Mouse (Mus musculus) heart, postnatal 10 days (tissue): Measurements from ENCODE around the gene Rdh16f2. TPM values are rescaled to one million over a fixed set of nuclear protein-coding genes. Genes with fewer than 3 reads are reported as not detected.
A peak's percentile ranks its signal among the peaks of the same experiment; 100 is the strongest.
"Not testable (repeated sequence)": the region's sequence is repeated elsewhere in the genome, so short reads cannot be mapped to it uniquely, and the experiment has no call there.

ENCODE experiments used
- DNase-seq, 2 experiments: peaks; one replicate each; pipeline ENCODE4 v3.0.0; 2021
- intact Hi-C: fragments of 180-260 bp; cut with DNase I; formaldehyde crosslinking; loops from one replicate; pipeline ENCODE4 v1.15.1; 2025
- total RNA-seq, 2 experiments: library from RNA; stranded (reverse); gene quantifications; 2 replicates each; pipeline ENCODE4 v1.2.3; 2021

Gene Rdh16f2
- total RNA-seq, 2 experiments from 2014 or later, result not detected

GRCm38 (mm10) chr10:127888605-127889004 is 22.3 kb downstream of the Rdh16f2 start, which contains the start of gene Rdh7:
TSS of gene Rdh7 (minus strand) at chr10:127888817.
- DNase-seq, result no peak

GRCm38 (mm10) chr10:127891481-127891880 is 25.2 kb downstream of the Rdh16f2 start:
- DNase-seq, result no peak
- intact Hi-C loops, result no loop called here

More at GRCm38 (mm10) chr10:127888605-127889004, 22.3 kb downstream of the Rdh16f2 start, which contains the start of gene Rdh7:
- intact Hi-C loops, result no loop called here

GRCm38 (mm10) chr10:127893163-127894022 is 27.1 kb downstream of the Rdh16f2 start:
- DNase-seq, intact Hi-C loops: not testable (repeated sequence)

- no peak for DNase-seq
- intact Hi-C loops, result no loop called here
Observed at GRCm38 (mm10) chr10:127896705-127897104, 30.4 kb downstream of the Rdh16f2 start.

GRCm38 (mm10) chr10:127897506-127897905 is 31.2 kb downstream of the Rdh16f2 start:
- no peak for DNase-seq
- intact Hi-C loops, result no loop called here

- no peak for DNase-seq
- intact Hi-C loops, result no loop called here
Observed at GRCm38 (mm10) chr10:127898218-127898617, 31.9 kb downstream of the Rdh16f2 start, which contains the start of gene Sdr9c7. TSS of gene Sdr9c7 (plus strand) at chr10:127898518.

- intact Hi-C loops, result no loop called here
Observed at GRCm38 (mm10) chr10:127899783-127900182, 33.5 kb downstream of the Rdh16f2 start.

GRCm38 (mm10) chr10:127901751-127902150 is 35.5 kb downstream of the Rdh16f2 start:
- DNase-seq, result no peak
- intact Hi-C loops, result no loop called here

More at GRCm38 (mm10) chr10:127899783-127900182, 33.5 kb downstream of the Rdh16f2 start:
- no peak for DNase-seq

- intact Hi-C loops, result no loop called here
- no peak for DNase-seq
Observed at GRCm38 (mm10) chr10:127903116-127903515, 36.8 kb downstream of the Rdh16f2 start.

- DNase-seq, result peak in 1 of 2 experiments; percentile 12
- intact Hi-C loops, result no loop called here
Observed at GRCm38 (mm10) chr10:127904718-127905446, 38.6 kb downstream of the Rdh16f2 start.

GRCm38 (mm10) chr10:127906138-127906537 is 39.9 kb downstream of the Rdh16f2 start:
- intact Hi-C loops, result no loop called here

GRCm38 (mm10) chr10:127907386-127907951 is 41.2 kb downstream of the Rdh16f2 start:
- intact Hi-C loops, result no loop called here
- no peak for DNase-seq

More at GRCm38 (mm10) chr10:127906138-127906537, 39.9 kb downstream of the Rdh16f2 start:
- DNase-seq, result no peak

- no peak for DNase-seq
- intact Hi-C loops, result no loop called here
Observed at GRCm38 (mm10) chr10:127915578-127915977, 49.3 kb downstream of the Rdh16f2 start.

GRCm38 (mm10) chr10:127917183-127917582 is 50.9 kb downstream of the Rdh16f2 start:
- intact Hi-C loops, DNase-seq: not testable (repeated sequence)

GRCm38 (mm10) chr10:127917651-127918050 is 51.4 kb downstream of the Rdh16f2 start:
- intact Hi-C loops, result no loop called here
- no peak for DNase-seq

- DNase-seq, result no peak
- intact Hi-C loops, result no loop called here
Observed at GRCm38 (mm10) chr10:127922241-127922640, 56.0 kb downstream of the Rdh16f2 start.

GRCm38 (mm10) chr10:127923024-127923423 is 56.8 kb downstream of the Rdh16f2 start:
- intact Hi-C loops, result no loop called here
- DNase-seq, result no peak

- no peak for DNase-seq
- intact Hi-C loops, result no loop called here
Observed at GRCm38 (mm10) chr10:127924597-127925378, 58.5 kb downstream of the Rdh16f2 start.
